Mouse (Mus musculus) heart, embryonic 12.5 days (tissue): ENCODE results near the gene Tmco1. TPM values are rescaled to one million over a fixed set of nuclear protein-coding genes. Genes with fewer than 3 reads are reported as not detected.

Experiments
- ATAC-seq: fragments of 200-750 bp; cut with Nextera tagmentation; 2 replicates; pipeline ENCODE4 v1.8.0; 2017; ENCODE audit warnings: moderate TSS enrichment, moderate library complexity; ENCODE audit not compliant: insufficient number of reproducible peaks, low FRiP score
- H3K27ac ChIP-seq: fragments of 300-500 bp; sonication (generic); 2 replicates; pipeline ENCODE4 v1.5.1; 2016; ENCODE audit warnings: mild to moderate bottlenecking, moderate library complexity; ENCODE audit not compliant: poor library complexity, severe bottlenecking
- H3K27me3 ChIP-seq: fragments of 300-500 bp; sonication (generic); replicated peaks from 2 replicates; pipeline ENCODE4 v1.6.1; 2016; ENCODE audit warnings: mild to moderate bottlenecking, moderate library complexity
- H3K36me3 ChIP-seq: fragments of 300-500 bp; sonication (generic); 2 replicates; pipeline ENCODE4 v1.6.1; 2016; ENCODE audit warnings: mild to moderate bottlenecking, moderate library complexity
- H3K4me1 ChIP-seq: fragments of 300-500 bp; sonication (generic); replicated peaks from 2 replicates; pipeline ENCODE4 v1.6.1; 2016; ENCODE audit warnings: mild to moderate bottlenecking
- H3K4me2 ChIP-seq: fragments of 300-500 bp; sonication (generic); 2 replicates; pipeline ENCODE4 v1.6.1; 2016; ENCODE audit warnings: mild to moderate bottlenecking, moderate library complexity
- H3K4me3 ChIP-seq: fragments of 300-500 bp; sonication (generic); 2 replicates; pipeline ENCODE4 v1.5.1; 2016; ENCODE audit warnings: mild to moderate bottlenecking
- H3K9ac ChIP-seq: fragments of 300-500 bp; sonication (generic); 2 replicates; pipeline ENCODE4 v1.6.1; 2016; ENCODE audit warnings: mild to moderate bottlenecking, moderate library complexity
- H3K9me3 ChIP-seq: fragments of 300-500 bp; sonication (generic); replicated peaks from 2 replicates; pipeline ENCODE4 v1.6.1; 2016; ENCODE audit warnings: mild to moderate bottlenecking, moderate library complexity
- WGBS: fragments of 180-500 bp; shearing (Covaris S2); methylation state at CpG from one replicate; pipeline ENCODE4 v1.1.7; 2016; 5-methylcytosine and 5-hydroxymethylcytosine counted together
- polyA plus RNA-seq: library from polyadenylated mRNA; unstranded; fragments of >200 nt; fragmentation: Nextera tagmentation; extraction: Ambion mirVana; gene quantifications from 2 replicates; pipeline ENCODE4 v1.2.1, GENCODE M21; 2016

The Tmco1 gene
- polyA plus RNA-seq, 1 experiment from 2014 or later: 79.7 TPM

DNA sequence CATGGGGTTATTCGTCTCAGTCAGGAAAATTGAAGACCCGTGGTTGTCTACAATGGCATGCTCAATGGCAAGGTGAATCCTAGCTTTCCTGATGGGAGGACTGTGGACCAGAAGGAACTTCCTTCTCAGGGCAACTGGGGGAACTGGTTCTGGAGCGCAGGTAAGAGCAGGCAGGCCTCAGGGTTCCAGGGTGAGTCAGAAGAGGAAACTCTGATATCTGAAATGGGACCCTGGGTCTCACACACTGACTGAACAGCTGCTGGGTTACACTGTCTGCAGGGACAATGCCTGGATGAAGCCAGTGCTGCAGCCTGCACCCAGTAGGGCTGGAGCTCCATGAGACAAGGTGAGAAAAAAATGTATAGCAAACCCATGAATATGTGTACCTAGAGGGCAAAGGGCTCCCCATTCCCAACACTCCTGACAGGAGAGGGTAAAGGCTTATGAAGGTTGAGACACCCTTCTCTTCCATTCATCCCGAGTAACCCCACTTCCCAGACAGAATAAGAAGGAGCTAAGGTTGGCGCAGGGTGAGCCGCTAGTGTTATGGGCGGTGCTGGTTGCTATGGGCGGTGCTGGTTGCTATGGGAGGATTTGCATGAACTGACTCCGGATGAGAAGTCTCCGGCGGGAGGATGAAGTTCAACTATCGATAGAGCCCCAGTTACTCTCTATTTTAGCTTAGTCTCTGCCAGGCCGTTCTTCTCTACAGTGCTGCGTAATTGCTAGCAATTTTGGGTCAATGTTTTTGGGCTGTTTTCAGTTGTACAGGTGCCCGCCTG is 66.0 kb downstream of the Tmco1 start:
- 25% methylated on average over 15 of the region's 15 CpGs for WGBS
- 0 out of 2 replicates have a peak overlapping the region, but pooled peaks have one; percentile 1 for H3K4me2 ChIP-seq
- no peak overlapping the region for H3K9ac ChIP-seq
- H3K27me3 ChIP-seq: no peaks in the 10 kb centered on the region; the same call in 1 of the 2 replicates
- ATAC-seq: peak; percentile 82
- no peaks in the 10 kb centered on the region for H3K9me3 ChIP-seq
- peaks cover 21% of the 10 kb centered on the region for H3K36me3 ChIP-seq
- no peak overlapping the region for H3K4me3 ChIP-seq
- H3K27ac ChIP-seq: no peak overlapping the region
- H3K4me1 ChIP-seq: peaks cover 8% of the 10 kb centered on the region

DNA sequence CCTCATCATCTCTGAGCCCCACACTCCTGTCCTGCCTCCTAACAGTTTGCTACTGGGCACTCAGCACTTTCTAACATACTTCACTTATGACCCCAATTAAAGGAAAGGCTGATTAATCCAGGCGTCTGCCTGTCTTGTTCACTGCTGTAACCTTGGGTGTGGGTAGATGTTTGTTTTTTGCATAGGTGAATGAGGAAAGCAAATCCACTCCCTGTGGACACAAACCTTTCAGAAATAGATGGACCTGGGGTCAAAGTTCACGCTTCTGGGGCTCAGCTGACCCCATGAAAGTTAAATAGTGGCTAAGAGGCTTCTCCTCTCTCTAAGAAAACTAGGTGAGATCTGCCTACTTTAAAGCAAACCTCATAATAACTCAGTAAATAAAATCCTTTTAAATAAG is 66.8 kb downstream of the Tmco1 start:
- Histone ChIP-seq H3K27me3 (no peaks in the 10 kb centered on the region; the same call in 1 of the 2 replicates), H3K9me3 (no peaks in the 10 kb centered on the region), H3K27ac (no peak overlapping the region), H3K9ac (no peak overlapping the region), H3K36me3 (peaks cover 21% of the 10 kb centered on the region), H3K4me3 (no peak overlapping the region), H3K4me2 (0 out of 2 replicates have a peak overlapping the region, but pooled peaks have one; percentile 1), H3K4me1 (peaks cover 8% of the 10 kb centered on the region)
- ATAC-seq: no peak
- WGBS: 61% methylated on average over 2 of the region's 2 CpGs

DNA sequence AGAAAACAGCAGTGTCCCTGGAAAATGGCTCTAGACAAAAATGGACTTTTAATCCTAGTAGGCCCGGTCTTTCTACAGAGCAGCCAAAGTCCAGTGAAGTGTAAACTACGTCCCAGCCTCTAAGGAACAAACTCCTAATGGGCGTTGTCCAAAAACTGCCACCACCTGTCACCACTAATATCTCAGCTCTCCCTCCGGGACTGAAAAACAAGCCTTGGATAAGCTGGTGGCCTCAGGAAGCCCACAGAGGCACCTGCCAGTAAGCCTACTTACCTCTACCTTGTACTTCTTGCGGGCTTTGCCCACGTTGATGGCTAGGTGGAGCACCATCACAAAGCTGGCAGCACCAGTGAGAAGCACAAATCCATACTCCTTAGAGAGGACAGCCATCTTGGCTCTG is 69.8 kb downstream of the Tmco1 start:
- Histone ChIP-seq H3K27me3 (no peaks in the 10 kb centered on the region; the same call in 1 of the 2 replicates), H3K36me3 (peaks cover 21% of the 10 kb centered on the region), H3K27ac (no peak overlapping the region), H3K4me2 (no peak overlapping the region), H3K4me1 (peaks cover 8% of the 10 kb centered on the region), H3K9ac (no peak overlapping the region), H3K9me3 (no peaks in the 10 kb centered on the region), H3K4me3 (no peak overlapping the region)
- no peak for ATAC-seq
- 72% methylated on average over 6 of the region's 6 CpGs for WGBS

DNA sequence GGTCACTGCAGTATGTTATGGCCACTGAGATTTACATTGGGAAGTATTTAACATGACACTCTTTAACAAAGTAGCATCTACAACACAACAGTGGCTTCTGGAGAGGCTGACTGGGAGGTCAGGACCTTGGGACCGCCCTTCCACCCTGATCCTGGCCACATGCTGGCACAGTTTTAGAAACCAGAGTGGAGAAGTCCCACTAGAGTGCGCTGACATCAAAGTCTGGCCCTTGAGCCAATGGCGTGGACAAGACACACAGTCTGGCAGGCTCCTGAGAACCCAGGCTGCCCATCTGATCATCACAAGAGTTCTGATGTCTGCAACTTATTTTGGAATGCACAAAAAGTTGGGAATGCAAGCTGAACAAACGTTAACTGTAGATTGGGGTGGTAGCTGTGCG is 71.6 kb downstream of the Tmco1 start:
- no peak for ATAC-seq
- Histone ChIP-seq H3K4me1 (peaks cover 8% of the 10 kb centered on the region), H3K36me3 (peaks cover 21% of the 10 kb centered on the region), H3K4me3 (no peak overlapping the region), H3K27me3 (no peaks in the 10 kb centered on the region; the same call in 1 of the 2 replicates), H3K9me3 (no peaks in the 10 kb centered on the region), H3K4me2 (no peak overlapping the region), H3K27ac (no peak overlapping the region), H3K9ac (no peak overlapping the region)
- WGBS: 75% methylated on average over 5 of the region's 5 CpGs

GRCm38 (mm10) chr1:167380223-167380622 is 72.0 kb downstream of the Tmco1 start:
- H3K4me3 ChIP-seq: no peak overlapping the region
- no peak overlapping the region for H3K9ac ChIP-seq
- H3K4me2 ChIP-seq: no peak overlapping the region
- no peaks in the 10 kb centered on the region for H3K9me3 ChIP-seq
- no peak overlapping the region for H3K27ac ChIP-seq
- WGBS: 78% methylated on average over 2 of the region's 2 CpGs
- H3K27me3 ChIP-seq: no peaks in the 10 kb centered on the region
- no peak for ATAC-seq
- peaks cover 20% of the 10 kb centered on the region for H3K36me3 ChIP-seq
- H3K4me1 ChIP-seq: peaks cover 11% of the 10 kb centered on the region

- ATAC-seq: no peak
- Histone ChIP-seq H3K9ac (no peak overlapping the region), H3K27me3 (no peaks in the 10 kb centered on the region), H3K4me1 (peaks cover 16% of the 10 kb centered on the region), H3K27ac (no peak overlapping the region), H3K4me3 (no peak overlapping the region), H3K36me3 (peaks cover 10% of the 10 kb centered on the region), H3K4me2 (no peak overlapping the region), H3K9me3 (no peaks in the 10 kb centered on the region)
- 65% methylated on average over 8 of the region's 8 CpGs for WGBS
Measured at GRCm38 (mm10) chr1:167381050-167382015, 73.2 kb downstream of the Tmco1 start.

DNA sequence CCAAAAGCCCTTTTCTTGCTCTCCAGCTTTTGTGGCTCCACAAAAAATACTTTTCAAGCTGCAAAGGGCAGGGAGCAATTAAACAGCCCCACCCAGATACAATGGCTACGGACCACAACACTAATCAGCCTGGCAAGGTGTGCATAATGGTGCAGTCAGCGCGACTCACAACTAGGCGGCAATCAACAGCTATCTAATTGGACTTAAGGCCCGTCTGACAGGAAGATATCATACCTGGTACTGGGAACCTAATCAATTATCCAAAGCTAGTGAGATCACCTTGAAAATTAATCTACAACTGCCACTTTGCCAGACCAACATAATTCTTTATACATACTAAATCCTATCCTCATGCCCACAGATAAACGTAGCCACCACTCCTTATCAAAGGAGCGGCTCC is 74.1 kb downstream of the Tmco1 start:
- Histone ChIP-seq H3K4me3 (no peak overlapping the region), H3K4me2 (0 out of 2 replicates have a peak overlapping the region, but pooled peaks have one; percentile 9), H3K36me3 (peaks cover 1% of the 10 kb centered on the region), H3K4me1 (peaks cover 16% of the 10 kb centered on the region), H3K27me3 (no peaks in the 10 kb centered on the region), H3K9ac (no peak overlapping the region), H3K27ac (no peak overlapping the region), H3K9me3 (no peaks in the 10 kb centered on the region)
- ATAC-seq: no peak
- 72% methylated on average over 7 of the region's 7 CpGs for WGBS

GRCm38 (mm10) chr1:167382763-167383162 is 74.6 kb downstream of the Tmco1 start:
- 81% methylated on average over 5 of the region's 5 CpGs for WGBS
- H3K9ac ChIP-seq: no peak overlapping the region
- no peak overlapping the region for H3K4me3 ChIP-seq
- H3K4me1 ChIP-seq: peaks cover 16% of the 10 kb centered on the region
- H3K27me3 ChIP-seq: no peaks in the 10 kb centered on the region
- H3K9me3 ChIP-seq: no peaks in the 10 kb centered on the region
- no peak overlapping the region for H3K27ac ChIP-seq
- 0 out of 2 replicates have a peak overlapping the region, but pooled peaks have one; percentile 9 for H3K4me2 ChIP-seq
- no peak for ATAC-seq
- H3K36me3 ChIP-seq: no peaks in the 10 kb centered on the region

GRCm38 (mm10) chr1:167383178-167383577 is 75.0 kb downstream of the Tmco1 start:
- Histone ChIP-seq H3K27me3 (no peaks in the 10 kb centered on the region), H3K36me3 (no peaks in the 10 kb centered on the region), H3K4me3 (no peak overlapping the region), H3K9ac (no peak overlapping the region), H3K27ac (0 out of 2 replicates have a peak overlapping the region, but pooled peaks have one; percentile 35), H3K4me2 (peak overlapping the region; percentile 9; the same call in 1 of the 2 replicates), H3K4me1 (peaks cover 16% of the 10 kb centered on the region), H3K9me3 (no peaks in the 10 kb centered on the region)
- 81% methylated on average over 5 of the region's 5 CpGs for WGBS
- no peak for ATAC-seq
